Comparison of ENCODE assay signal across 19 mouse cellular contexts in the genomic region with DNA sequence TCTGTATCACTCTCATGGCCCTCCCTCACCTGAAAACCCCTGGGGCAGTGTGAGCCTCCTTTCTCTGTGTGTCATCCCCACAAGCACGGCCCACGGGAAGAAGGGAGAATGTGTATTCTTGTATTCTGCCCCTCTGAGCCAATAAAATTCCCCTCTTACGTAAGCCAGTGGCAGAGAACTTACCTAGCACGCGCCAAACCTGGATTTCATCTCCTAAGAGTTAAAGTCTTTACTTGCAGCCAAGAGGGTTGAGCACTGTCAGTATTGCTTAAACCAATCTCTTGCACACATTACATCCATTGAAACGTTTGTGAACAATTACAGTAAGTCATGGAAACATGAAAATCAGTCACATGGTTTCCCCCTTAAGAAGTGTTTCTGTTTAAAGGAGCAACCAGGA.
"Had no signal": no experiment of that assay in that cellular context is flagged by ENCODE, and none has a peak within 500 bp of the region (broad histone marks: within the 10 kb centered on the region; RNA-seq: fewer than 3 reads in every experiment).

No protein-coding gene starts in this region.

- H3K9me3 ChIP-seq: midbrain, embryonic 10.5 days; midbrain, embryonic 12.5 days; neural tube, embryonic 13.5 days; neural tube, embryonic 15.5 days had no signal

- H3K27ac ChIP-seq: midbrain, embryonic 10.5 days; midbrain, embryonic 12.5 days; neural tube, embryonic 13.5 days; neural tube, embryonic 15.5 days had no signal

- H3K27me3 ChIP-seq: midbrain, embryonic 12.5 days; neural tube, embryonic 13.5 days; neural tube, embryonic 15.5 days had no signal

- H3K4me3 ChIP-seq: midbrain, embryonic 10.5 days; midbrain, embryonic 12.5 days; myocyte; neural tube, embryonic 13.5 days; neural tube, embryonic 15.5 days had no signal

- H3K9ac ChIP-seq: lung, embryonic 14.5 days; midbrain, embryonic 12.5 days; neural tube, embryonic 13.5 days; neural tube, embryonic 15.5 days had no signal

- H3K36me3 ChIP-seq: midbrain, embryonic 10.5 days; midbrain, embryonic 12.5 days; neural tube, embryonic 13.5 days; neural tube, embryonic 15.5 days had no signal

- ATAC-seq: midbrain, embryonic 16.5 days had no signal

- DNase-seq: lung, adult 18-20 months; lung, embryonic 14.5 days; lung, postnatal 10 days; lung, postnatal 4 days; midbrain, embryonic 14.5 days; retina, postnatal 1 day; right cerebral cortex, adult 18-20 months; right cerebral cortex, postnatal 25 days; right cerebral cortex, postnatal 4 days; spleen, adult 18-20 months; thymus, adult 18-20 months; thymus, postnatal 14 days; thymus, postnatal 4 days had no signal

- H3K4me2 ChIP-seq: lung, embryonic 14.5 days; midbrain, embryonic 12.5 days; neural tube, embryonic 13.5 days; neural tube, embryonic 15.5 days had no signal
